Mouse (Mus musculus) neutrophil, adult 5-6 weeks (primary cell): ENCODE results near the gene Mrps18c. TPM values are rescaled to one million over a fixed set of nuclear protein-coding genes. Genes with fewer than 3 reads are reported as not detected.

Experiments
- ATAC-seq: fragments of 151-379, 151-347 bp; 2 replicates; pipeline ENCODE4 v1.8.0; 2017; ENCODE audit warnings: mild to moderate bottlenecking, moderate TSS enrichment; ENCODE audit not compliant: insufficient number of reproducible peaks, poor library complexity, low FRiP score, severe bottlenecking; ENCODE audit errors: extremely low read depth
- total RNA-seq: library from RNA; stranded (forward); fragments of 200-1000 nt; gene quantifications from 2 replicates; pipeline ENCODE4 v1.2.3, GENCODE M21; 2017

The Mrps18c gene
- total RNA-seq, 1 experiment from 2014 or later, result 69.6 TPM

GRCm38 (mm10) chr5:100821375-100821774 is 22.9 kb downstream of the Mrps18c start:
- ATAC-seq, result no peak

GRCm38 (mm10) chr5:100822826-100823225 is 24.4 kb downstream of the Mrps18c start:
- no peak for ATAC-seq

GRCm38 (mm10) chr5:100825975-100826374 is 27.5 kb downstream of the Mrps18c start:
- peak; percentile 61; the same call in 1 of the 2 replicates for ATAC-seq

- no peak for ATAC-seq
These were observed 28.1 kb downstream of the Mrps18c start for GRCm38 (mm10) chr5:100826531-100826930.

- no peak for ATAC-seq
These were observed 30.3 kb downstream of the Mrps18c start for GRCm38 (mm10) chr5:100828701-100829100.

- ATAC-seq, result no peak
These were observed 34.3 kb downstream of the Mrps18c start for GRCm38 (mm10) chr5:100832680-100833079.

- no peak for ATAC-seq
These were observed 35.4 kb downstream of the Mrps18c start for GRCm38 (mm10) chr5:100833841-100834240.

GRCm38 (mm10) chr5:100835862-100836538 is 37.6 kb downstream of the Mrps18c start:
- no peak for ATAC-seq

- no peak for ATAC-seq
These were observed 39.5 kb downstream of the Mrps18c start for GRCm38 (mm10) chr5:100837907-100838306.

GRCm38 (mm10) chr5:100844485-100844884 is 46.1 kb downstream of the Mrps18c start:
- no peak for ATAC-seq

- ATAC-seq, result no peak
These were observed 47.0 kb downstream of the Mrps18c start, which contains the start of gene Gpat3 for GRCm38 (mm10) chr5:100845485-100845847. TSS of gene Gpat3 (plus strand) at chr5:100845713.

- peak; percentile 75 for ATAC-seq
These were observed 47.6 kb downstream of the Mrps18c start for GRCm38 (mm10) chr5:100845848-100846598.

GRCm38 (mm10) chr5:100846599-100846920 is 48.1 kb downstream of the Mrps18c start:
- no peak; the same call in 1 of the 2 replicates for ATAC-seq

GRCm38 (mm10) chr5:100847143-100847542 is 48.7 kb downstream of the Mrps18c start:
- no peak for ATAC-seq

GRCm38 (mm10) chr5:100853963-100854362 is 55.5 kb downstream of the Mrps18c start:
- ATAC-seq, result no peak

Other genes with a start within 250 kb of the Mrps18c start
- gene Plac8, start 226.4 kb upstream of the Mrps18c start, total RNA-seq, result 276 and 287 TPM in 2 replicates
- 38.6 and 39.9 TPM in 2 replicates for gene Coq2, start 123.5 kb upstream of the Mrps18c start, total RNA-seq
- 18.2 and 19.7 TPM in 2 replicates for gene Hpse, start 78.9 kb upstream of the Mrps18c start, total RNA-seq
- gene Helq, start within 50 bp of the Mrps18c start, total RNA-seq, result 17.4 and 21.4 TPM in 2 replicates
- gene Abraxas1, start 22.3 kb downstream of the Mrps18c start, total RNA-seq, result 16.4 and 16.7 TPM in 2 replicates
- 25.6 and 27.3 TPM in 2 replicates for gene Gpat3, start 47.1 kb downstream of the Mrps18c start, total RNA-seq